Mouse (Mus musculus): ENCODE measurements around the gene Gm45623. TPM values are rescaled to one million over a fixed set of nuclear protein-coding genes. Genes with fewer than 3 reads are reported as not detected.

Gm45623 gene
- polyA plus RNA-seq, 1 experiment from 2014 or later = 0.37 TPM

DNA sequence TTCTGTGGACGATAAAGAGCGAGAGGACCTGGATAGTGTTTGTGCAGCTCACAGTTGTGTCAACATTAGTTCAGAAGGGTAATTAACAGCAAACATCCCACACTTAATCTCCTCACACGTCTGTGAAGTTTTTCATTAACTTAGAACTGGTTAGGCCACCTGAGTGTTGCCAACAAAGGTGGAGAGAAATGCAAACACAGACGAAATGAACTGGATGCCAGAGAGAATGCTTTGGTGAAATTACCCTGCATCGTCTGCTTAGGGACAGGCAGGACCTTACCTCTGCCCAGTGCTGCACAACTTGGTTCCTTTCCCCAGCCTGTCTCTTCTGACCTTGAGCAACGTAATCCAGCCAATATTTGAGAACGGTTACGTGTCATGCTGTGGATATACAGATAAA, 6.1 kb downstream of the Gm45623 start:
- 84% methylated on average over 8 of the region's 8 CpGs for WGBS
- H3K9ac ChIP-seq = no peak overlapping the region
- H3K4me1 ChIP-seq = peaks cover 5% of the 10 kb centered on the region
- H3K27ac ChIP-seq = no peak overlapping the region
- no peak overlapping the region for H3K4me2 ChIP-seq
- peaks cover 4% of the 10 kb centered on the region; the same call in 1 of the 2 replicates for H3K36me3 ChIP-seq (ENCODE audit: poor library complexity, severe bottlenecking)
- peaks cover 29% of the 10 kb centered on the region for H3K27me3 ChIP-seq
- no peak overlapping the region for H3K4me3 ChIP-seq
- ATAC-seq = no peak
- H3K9me3 ChIP-seq (replicated peaks) = no peaks in the 10 kb centered on the region

DNA sequence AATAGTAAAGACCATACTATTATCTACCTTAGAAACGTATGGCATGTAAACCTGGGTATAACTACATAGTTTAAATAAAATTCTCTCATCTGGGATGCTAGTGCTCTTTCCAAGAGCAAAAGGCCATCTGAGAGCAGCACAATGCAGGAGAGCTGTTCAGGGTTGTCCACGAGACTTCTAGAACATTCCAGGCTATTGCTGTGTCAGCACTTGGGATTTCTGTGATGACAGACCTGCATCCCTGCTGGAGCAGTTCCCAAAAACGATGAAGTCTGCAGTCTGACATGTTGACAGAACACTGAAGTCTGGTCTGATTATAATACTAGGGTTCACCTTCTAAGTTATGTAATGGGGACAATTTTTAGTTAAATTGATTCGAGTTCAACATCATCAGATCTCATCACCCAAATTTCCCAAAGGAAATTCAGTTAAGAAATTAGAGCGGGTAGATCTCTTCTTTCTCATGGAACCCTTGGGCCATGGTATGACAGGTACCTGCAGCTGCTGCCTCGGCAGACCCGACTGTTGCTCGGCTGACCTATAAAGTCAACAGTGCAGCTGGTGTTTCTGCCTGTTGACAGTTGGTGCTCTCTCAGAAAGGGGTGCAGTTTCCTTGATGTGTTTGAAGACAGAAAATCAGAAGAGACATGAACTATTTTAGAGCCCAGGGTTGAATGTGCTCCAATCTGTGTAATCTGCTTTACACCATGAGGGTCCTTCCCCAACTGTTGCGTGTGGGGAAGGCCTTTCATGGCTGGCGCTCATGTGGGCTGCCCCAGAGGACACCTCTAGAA, 6.7 kb downstream of the Gm45623 start:
- Histone ChIP-seq H3K9ac (no peak overlapping the region), H3K9me3 (replicated peaks) (no peaks in the 10 kb centered on the region), H3K27ac (no peak overlapping the region), H3K4me3 (no peak overlapping the region), H3K4me1 (peaks cover 7% of the 10 kb centered on the region; the same call in 1 of the 2 replicates), H3K27me3 (peaks cover 23% of the 10 kb centered on the region), H3K36me3 (ENCODE audit: poor library complexity, severe bottlenecking) (peaks cover 4% of the 10 kb centered on the region; the same call in 1 of the 2 replicates), H3K4me2 (no peak overlapping the region)
- no peak for ATAC-seq
- 86% methylated on average over 10 of the region's 10 CpGs for WGBS

DNA sequence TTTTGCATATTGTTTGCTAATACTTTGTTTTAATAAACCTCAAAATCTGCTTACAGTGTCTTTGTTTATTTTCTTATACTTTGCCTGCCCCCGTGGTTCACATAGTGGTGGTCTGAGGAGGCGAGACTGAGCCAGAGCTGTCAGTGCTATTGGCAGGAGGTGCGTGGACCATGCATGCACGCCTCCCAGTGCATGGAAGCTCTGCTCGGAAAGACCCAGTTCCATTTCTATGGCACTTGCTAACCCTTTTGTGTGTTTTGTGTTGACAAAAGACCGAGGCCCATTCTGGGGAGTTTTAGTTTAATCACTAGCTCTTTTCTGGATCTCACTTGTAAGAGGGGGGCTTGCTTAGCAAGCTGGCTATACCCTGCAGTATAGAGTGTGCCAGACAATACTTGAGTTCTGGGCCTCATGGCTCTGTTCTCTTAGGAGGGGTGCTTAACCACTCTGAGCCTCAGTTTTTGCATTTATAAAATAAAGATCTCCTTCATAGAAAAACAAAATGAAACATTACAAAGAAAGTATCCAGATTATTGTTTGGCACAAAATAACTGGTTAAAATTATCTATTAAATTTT, 11.2 kb downstream of the Gm45623 start:
- no peak overlapping the region for H3K27ac ChIP-seq
- H3K4me2 ChIP-seq = no peak overlapping the region
- H3K36me3 ChIP-seq (ENCODE audit: poor library complexity, severe bottlenecking) = peaks cover 33% of the 10 kb centered on the region
- ATAC-seq = peak; percentile 71; the same call in 1 of the 2 replicates
- 30% methylated on average over 6 of the region's 6 CpGs for WGBS
- H3K27me3 ChIP-seq = no peaks in the 10 kb centered on the region
- peaks cover 9% of the 10 kb centered on the region; the same call in 1 of the 2 replicates for H3K4me1 ChIP-seq
- no peak overlapping the region for H3K9ac ChIP-seq
- no peak overlapping the region for H3K4me3 ChIP-seq
- no peaks in the 10 kb centered on the region for H3K9me3 ChIP-seq (replicated peaks)

DNA sequence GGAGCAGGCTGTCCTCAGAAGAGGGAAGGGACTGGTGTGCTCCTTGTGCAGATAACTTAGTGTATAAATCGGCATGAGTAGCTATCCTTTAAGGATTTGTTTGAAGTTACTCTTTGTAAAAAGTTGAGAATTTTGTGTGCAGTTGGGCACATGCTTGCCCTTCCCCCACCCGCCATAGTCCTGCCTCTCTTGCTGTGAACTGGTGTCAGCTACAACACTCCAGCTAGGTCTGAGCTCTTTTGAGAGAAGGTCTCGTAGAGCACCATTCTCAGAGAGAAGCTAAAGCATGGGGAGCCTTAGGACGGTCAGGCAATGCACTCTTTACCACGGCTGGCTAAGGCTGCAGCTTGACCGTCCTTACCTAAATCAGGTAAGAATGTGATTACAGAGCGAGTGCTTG, 11.9 kb downstream of the Gm45623 start:
- Histone ChIP-seq H3K9ac (no peak overlapping the region), H3K27me3 (no peaks in the 10 kb centered on the region), H3K27ac (peak overlapping the region; percentile 5; the same call in 1 of the 2 replicates), H3K4me2 (no peak overlapping the region), H3K36me3 (ENCODE audit: poor library complexity, severe bottlenecking) (peaks cover 40% of the 10 kb centered on the region), H3K4me1 (peaks cover 9% of the 10 kb centered on the region; the same call in 1 of the 2 replicates), H3K9me3 (replicated peaks) (no peaks in the 10 kb centered on the region), H3K4me3 (no peak overlapping the region)
- no peak for ATAC-seq
- 81% methylated on average over 7 of the region's 7 CpGs for WGBS

DNA sequence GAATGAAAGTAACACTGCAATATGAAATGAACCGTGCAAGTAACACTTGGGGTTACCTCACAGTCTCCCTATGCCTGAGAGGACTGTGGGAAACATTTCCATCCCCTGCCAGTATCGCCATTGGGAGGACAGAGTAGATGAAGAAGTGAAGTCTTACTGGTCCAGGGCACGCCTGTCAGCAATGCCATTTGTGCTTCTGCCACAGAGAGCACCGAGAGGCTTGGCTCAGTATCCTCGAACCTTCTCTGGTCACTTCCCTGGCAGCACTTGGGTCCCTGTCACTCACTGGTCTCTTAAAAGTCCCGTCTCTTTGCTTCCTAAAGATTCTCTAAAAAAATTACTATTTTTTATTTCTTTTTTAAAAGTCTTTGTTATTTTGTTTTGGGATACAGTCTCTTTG, 13.1 kb downstream of the Gm45623 start:
- no peak overlapping the region for H3K9ac ChIP-seq
- 93% methylated on average over 6 of the region's 6 CpGs for WGBS
- H3K9me3 ChIP-seq (replicated peaks) = no peaks in the 10 kb centered on the region
- H3K36me3 ChIP-seq (ENCODE audit: poor library complexity, severe bottlenecking) = peaks cover 50% of the 10 kb centered on the region
- H3K4me1 ChIP-seq = peaks cover 9% of the 10 kb centered on the region; the same call in 1 of the 2 replicates
- no peak overlapping the region for H3K27ac ChIP-seq
- no peak overlapping the region for H3K4me3 ChIP-seq
- H3K4me2 ChIP-seq = no peak overlapping the region
- no peak for ATAC-seq
- no peaks in the 10 kb centered on the region for H3K27me3 ChIP-seq

DNA sequence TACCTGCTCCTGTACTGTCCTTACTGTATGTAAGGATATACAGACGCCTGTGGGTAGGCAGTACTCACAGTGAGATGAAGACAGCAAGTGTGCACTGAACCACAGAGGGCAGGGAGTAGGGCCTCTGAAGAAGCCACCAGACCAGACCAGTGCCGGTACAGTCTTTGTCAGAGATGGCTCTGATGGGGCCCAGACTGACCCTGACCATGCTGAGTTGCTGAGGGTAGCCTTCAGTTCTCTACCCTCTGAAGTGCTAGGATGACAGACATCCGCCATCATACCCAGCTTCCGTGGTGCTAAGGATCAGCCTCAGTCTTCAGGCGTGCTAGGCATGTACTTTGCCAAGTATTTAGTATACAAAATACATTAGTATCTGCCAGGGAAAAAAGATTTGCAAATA, 14.1 kb downstream of the Gm45623 start:
- ATAC-seq = no peak
- Histone ChIP-seq H3K4me3 (no peak overlapping the region), H3K9me3 (replicated peaks) (no peaks in the 10 kb centered on the region), H3K4me2 (no peak overlapping the region), H3K9ac (no peak overlapping the region), H3K27ac (no peak overlapping the region), H3K36me3 (ENCODE audit: poor library complexity, severe bottlenecking) (peaks cover 58% of the 10 kb centered on the region), H3K4me1 (peaks cover 9% of the 10 kb centered on the region; the same call in 1 of the 2 replicates), H3K27me3 (no peaks in the 10 kb centered on the region)
- WGBS = 93% methylated on average over 5 of the region's 5 CpGs

DNA sequence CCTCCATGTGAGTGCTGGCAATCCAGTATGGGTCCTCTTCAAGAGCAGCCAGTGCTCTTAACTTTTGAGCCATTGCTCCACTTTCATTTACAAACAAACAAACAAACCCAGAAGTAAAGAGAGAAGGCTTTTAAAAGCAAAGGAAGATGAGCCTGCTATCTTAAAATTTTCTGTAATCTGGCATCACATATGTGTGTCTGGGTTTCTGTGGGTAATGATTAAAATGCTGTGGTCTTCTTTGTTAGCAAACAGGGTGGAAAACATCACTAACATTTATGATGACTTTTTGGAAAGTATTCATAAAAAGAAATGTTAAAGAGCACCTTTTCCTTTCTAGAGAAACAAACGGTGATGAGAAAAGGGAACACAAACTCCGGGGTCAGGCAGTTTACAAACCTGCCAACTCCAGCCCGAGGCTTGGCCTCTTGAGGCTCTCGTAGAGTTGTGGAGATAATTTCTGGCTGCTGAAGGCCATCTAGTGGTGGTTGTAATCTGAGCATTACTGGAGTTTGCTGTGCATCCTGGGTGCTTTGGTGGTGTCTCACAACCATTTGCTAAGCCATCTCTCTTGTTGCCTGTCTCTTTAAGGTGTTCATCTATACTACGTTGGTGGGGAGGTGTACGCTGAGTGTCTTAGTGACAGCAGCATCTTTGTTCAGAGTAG, 18.3 kb downstream of the Gm45623 start:
- Histone ChIP-seq H3K27ac (no peak overlapping the region), H3K36me3 (ENCODE audit: poor library complexity, severe bottlenecking) (peaks cover 88% of the 10 kb centered on the region), H3K4me2 (no peak overlapping the region), H3K9ac (no peak overlapping the region), H3K4me1 (no peaks in the 10 kb centered on the region), H3K9me3 (replicated peaks) (no peaks in the 10 kb centered on the region), H3K27me3 (no peaks in the 10 kb centered on the region), H3K4me3 (no peak overlapping the region)
- WGBS = 66% methylated on average over 6 of the region's 6 CpGs
- ATAC-seq = no peak

DNA sequence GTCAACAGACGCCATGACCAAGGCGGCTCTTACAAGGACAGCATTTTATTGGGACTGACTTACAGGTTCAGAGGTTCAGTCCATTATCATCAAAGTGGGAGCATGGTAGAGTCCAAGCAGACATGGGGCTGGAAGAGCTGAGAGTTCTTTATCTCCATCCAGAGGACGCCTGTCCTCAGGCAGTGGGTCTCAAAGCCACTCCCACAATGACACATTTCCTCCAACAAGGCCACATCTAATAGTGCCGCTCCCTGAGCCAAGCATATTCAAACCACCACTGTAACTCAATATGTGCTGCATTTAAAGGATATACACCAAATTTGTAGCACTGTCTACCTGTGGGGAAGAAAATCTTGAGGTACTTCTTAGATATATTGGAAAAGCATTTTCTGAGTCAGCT, 19.0 kb downstream of the Gm45623 start:
- Histone ChIP-seq H3K4me1 (no peaks in the 10 kb centered on the region), H3K9me3 (replicated peaks) (no peaks in the 10 kb centered on the region), H3K27ac (no peak overlapping the region), H3K9ac (no peak overlapping the region), H3K4me3 (no peak overlapping the region), H3K4me2 (no peak overlapping the region), H3K27me3 (no peaks in the 10 kb centered on the region), H3K36me3 (ENCODE audit: poor library complexity, severe bottlenecking) (peaks cover 88% of the 10 kb centered on the region)
- ATAC-seq = no peak
- 92% methylated on average over 4 of the region's 4 CpGs for WGBS

DNA sequence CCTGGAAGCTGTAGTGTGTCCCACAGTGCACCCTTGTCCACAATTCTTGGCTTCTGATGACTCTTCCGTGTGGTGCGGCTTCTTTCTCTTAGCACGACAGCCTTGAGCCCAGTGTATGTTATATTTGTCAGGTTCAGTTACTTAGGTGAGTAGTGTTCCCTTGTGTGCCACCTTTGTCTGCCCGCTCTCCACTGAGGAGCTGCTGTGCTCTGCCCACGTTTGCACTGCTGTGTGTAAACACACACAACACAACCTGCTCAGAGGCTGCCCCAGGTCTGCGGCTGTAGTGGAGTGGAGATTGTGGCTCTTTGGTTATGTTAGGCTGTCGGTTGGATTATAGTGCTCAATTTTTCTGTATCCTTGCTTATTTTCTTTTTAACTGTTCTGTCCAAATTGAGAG, 24.6 kb downstream of the Gm45623 start:
- Histone ChIP-seq H3K4me1 (peaks cover 6% of the 10 kb centered on the region; the same call in 1 of the 2 replicates), H3K27me3 (no peaks in the 10 kb centered on the region), H3K27ac (no peak overlapping the region), H3K4me3 (no peak overlapping the region), H3K4me2 (no peak overlapping the region), H3K36me3 (ENCODE audit: poor library complexity, severe bottlenecking) (peaks cover 87% of the 10 kb centered on the region), H3K9me3 (replicated peaks) (no peaks in the 10 kb centered on the region), H3K9ac (no peak overlapping the region)
- ATAC-seq = no peak
- 94% methylated on average over 7 of the region's 7 CpGs for WGBS

DNA sequence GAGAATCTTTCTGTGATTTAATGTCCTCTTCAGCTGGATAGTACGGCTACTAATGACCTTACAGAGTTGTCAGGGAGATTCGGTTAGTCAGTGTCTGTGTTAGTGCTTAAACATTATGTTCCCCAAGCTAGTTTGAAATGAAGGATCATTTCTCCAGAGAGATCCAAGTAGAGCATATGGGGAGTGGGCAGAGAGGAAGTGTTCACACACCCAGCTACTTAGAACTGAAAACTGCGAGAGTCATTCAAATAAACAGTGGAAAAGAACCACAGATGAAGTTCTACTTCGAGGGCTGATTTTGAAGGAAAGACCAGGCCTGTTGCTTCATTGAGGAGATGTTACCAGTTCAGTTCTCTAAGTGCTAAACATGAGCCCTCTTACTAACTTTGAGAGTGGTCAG, 27.1 kb downstream of the Gm45623 start:
- H3K4me3 ChIP-seq = no peak overlapping the region
- no peak overlapping the region for H3K4me2 ChIP-seq
- no peaks in the 10 kb centered on the region for H3K27me3 ChIP-seq
- peaks cover 8% of the 10 kb centered on the region; the same call in 1 of the 2 replicates for H3K4me1 ChIP-seq
- H3K9ac ChIP-seq = no peak overlapping the region
- no peaks in the 10 kb centered on the region for H3K9me3 ChIP-seq (replicated peaks)
- H3K27ac ChIP-seq = no peak overlapping the region
- WGBS = 97% methylated on average over 4 of the region's 4 CpGs
- H3K36me3 ChIP-seq (ENCODE audit: poor library complexity, severe bottlenecking) = peaks cover 79% of the 10 kb centered on the region
- ATAC-seq = no peak

DNA sequence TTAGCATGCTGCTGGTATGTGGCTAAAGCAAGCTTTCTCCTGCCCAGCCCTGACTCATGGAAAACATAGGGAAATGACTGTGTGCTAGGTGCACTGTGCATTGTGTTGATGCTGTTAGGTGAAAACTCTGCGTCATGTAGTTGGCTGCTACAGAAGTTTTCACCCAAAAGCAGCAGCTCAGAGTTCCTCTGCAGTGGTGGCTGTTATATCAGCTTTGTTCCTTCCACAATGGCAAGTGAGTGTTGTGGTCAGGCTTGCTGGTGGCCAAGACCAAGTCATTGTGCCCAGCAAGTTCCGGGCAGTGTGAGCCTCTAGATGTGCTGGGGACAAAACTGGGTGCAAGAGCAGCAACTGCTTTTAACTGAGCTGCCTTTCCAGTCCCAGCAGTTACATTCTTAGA, 41.4 kb downstream of the Gm45623 start:
- ATAC-seq = no peak
- H3K4me2 ChIP-seq = no peak overlapping the region
- no peak overlapping the region for H3K4me3 ChIP-seq
- H3K36me3 ChIP-seq (ENCODE audit: poor library complexity, severe bottlenecking) = peaks cover 31% of the 10 kb centered on the region
- H3K27ac ChIP-seq = no peak overlapping the region
- no peak overlapping the region for H3K9ac ChIP-seq
- no peaks in the 10 kb centered on the region for H3K9me3 ChIP-seq (replicated peaks)
- peaks cover 20% of the 10 kb centered on the region for H3K4me1 ChIP-seq
- 94% methylated on average over 2 of the region's 2 CpGs for WGBS
- no peaks in the 10 kb centered on the region for H3K27me3 ChIP-seq

DNA sequence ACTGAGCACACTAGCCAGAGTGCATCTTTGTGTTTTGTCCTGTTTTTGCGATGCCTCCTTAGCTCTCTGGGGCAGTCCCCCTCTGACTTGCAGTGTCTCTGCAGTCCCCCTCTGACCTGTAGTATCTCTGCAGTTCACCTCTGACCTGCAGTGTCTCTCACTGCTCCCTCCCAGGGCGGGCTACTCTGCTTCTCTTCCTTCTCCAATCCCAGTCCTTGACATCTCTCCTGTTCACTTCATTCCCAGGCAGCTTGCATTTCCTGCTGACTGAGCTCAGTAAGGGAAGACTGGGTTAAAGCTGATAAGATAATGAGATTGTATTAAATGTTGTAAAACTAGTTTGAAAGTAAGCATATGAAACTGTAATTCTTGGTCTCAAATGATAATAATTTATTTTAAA, 43.0 kb downstream of the Gm45623 start:
- 81% methylated on average over 2 of the region's 2 CpGs for WGBS
- H3K4me2 ChIP-seq = no peak overlapping the region
- H3K27me3 ChIP-seq = no peaks in the 10 kb centered on the region
- peaks cover 34% of the 10 kb centered on the region for H3K36me3 ChIP-seq (ENCODE audit: poor library complexity, severe bottlenecking)
- no peak for ATAC-seq
- peaks cover 34% of the 10 kb centered on the region for H3K4me1 ChIP-seq
- H3K9me3 ChIP-seq (replicated peaks) = no peaks in the 10 kb centered on the region
- H3K27ac ChIP-seq = no peak overlapping the region
- no peak overlapping the region for H3K4me3 ChIP-seq
- no peak overlapping the region for H3K9ac ChIP-seq

All from forebrain, embryonic 13.5 days (tissue).